Mouse (Mus musculus): ENCODE measurements at regions not wholly inside any gene's neighbourhood (a gene's known extent, or its start where the extent isn't known, plus 50 kb on each side); places are given as distances from the start of the nearest gene placed in this dataset.

DNA sequence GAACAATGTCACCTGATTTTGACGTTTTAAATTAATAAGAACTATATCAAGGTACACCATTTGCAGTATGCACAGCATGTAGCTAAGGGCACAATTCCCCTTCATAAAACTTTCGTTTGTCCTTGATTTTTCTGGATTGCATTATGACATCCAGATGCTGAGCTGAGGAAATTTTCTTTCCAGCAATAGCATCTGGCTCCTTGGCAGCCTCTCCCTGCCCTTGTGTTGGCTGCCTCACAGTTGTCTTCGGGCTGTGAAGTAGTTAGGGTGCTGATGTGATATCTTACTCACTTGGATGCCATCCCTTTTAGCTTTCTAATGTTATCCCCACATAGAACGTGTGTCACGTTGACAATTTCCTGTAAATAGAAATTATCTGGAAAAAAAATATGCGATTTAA lies 729.2 kb downstream of the Dach1 start:
- DNase-seq: no peak

DNA sequence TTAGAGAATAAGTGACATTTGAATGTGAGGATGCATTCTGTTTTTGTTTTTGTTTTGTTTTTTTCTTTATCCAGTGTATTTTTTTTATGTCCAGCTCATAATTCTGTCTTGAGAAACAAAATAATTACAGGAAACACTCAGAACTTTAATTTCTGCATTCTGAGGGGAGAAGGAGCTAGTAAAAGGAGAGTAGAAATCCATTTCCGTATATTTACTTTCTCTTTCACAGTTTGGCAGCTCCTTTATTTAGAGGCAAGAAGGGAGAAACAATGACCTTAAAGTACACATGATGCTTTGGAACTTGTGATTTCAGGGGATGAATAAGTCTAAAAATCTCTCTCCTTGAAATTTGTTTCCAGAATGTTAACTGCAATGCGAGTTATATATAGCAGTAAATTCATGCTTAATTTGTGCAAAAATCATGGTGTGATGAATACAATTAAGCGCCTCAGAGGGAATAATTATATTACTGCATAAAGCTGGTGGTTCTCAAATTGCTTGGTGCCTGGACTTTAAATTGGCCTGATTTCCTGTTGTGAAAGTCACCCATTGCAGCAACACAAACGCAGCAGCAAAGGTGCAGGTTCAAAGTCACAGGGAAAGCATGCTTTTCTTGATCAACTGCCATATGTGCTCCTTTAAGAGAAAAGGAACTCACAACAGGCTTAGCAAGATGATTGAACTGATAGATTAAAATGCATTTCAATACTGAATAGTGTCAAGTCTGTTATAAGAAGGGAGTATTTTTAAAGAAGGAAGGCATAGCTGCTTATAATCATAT lies 733.9 kb downstream of the Dach1 start:
- no peak for DNase-seq

DNA sequence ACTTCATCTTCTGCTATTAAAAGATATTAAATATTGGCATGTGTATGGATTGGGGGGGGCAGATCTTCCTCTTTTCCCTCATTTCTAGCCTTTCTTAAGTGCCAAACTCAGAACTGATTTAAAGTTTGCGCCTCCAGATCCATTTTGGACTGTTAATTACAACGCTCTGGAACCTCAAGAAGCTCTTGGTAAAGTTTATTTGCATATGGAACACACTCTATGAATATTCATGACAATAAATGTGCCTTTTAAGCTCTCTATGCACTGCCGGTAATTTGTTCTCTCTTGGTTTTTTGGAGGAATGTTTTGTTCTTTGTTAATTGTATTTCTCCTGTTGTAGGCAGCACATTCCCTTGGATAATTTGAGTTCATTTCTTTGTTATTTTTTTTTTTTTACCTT lies 738.3 kb downstream of the Dach1 start:
- no peak for DNase-seq

DNA sequence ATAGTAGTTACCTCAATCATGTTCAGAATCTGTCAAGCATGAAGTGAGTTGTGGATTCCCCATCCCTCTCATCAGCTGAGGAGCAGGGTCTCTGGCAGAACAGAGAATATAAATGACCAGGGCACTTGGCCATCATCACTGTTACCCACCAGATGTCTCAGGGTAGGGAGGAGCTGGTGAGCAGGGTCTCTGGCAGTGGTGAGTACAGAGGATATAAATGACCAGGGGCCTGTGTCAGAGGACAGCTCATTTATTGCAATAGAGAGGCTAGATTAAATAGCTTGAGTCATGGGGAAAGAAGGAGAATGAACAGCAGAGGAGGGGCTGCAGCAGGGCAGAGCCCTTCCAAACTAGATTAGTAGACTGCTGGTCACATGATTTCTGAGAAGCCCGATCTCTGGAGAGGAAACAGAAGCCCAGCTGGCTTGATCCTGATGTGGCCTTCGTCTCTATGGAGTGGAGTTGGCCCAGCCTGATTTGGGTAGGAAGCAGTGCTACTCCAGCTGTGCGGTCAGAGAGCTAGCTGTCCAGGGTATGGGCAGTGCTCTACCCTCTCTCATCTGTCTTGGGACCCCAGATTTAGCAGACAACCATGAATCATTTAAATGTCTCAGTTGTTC lies 766.3 kb downstream of the Dach1 start:
- DNase-seq: no peak

DNA sequence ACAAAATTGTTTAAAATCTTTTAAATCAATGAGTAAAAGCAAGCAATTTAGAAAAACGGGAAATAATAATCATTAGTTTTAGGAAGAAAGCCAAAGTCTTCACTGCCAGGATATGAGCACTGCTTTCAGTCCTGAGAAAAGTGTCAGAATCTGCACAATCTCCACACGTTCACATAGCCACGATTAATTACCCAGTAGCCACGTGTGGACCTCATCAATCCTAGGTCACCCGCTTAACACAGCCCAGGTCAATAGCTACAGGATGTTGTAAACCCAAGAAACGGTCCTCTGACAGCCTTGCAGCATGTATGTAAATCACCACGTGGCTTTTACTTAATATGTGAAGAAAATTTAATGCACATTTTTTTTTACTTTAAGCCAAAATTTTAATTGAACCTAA lies 773.2 kb downstream of the Dach1 start:
- no peak for DNase-seq

DNA sequence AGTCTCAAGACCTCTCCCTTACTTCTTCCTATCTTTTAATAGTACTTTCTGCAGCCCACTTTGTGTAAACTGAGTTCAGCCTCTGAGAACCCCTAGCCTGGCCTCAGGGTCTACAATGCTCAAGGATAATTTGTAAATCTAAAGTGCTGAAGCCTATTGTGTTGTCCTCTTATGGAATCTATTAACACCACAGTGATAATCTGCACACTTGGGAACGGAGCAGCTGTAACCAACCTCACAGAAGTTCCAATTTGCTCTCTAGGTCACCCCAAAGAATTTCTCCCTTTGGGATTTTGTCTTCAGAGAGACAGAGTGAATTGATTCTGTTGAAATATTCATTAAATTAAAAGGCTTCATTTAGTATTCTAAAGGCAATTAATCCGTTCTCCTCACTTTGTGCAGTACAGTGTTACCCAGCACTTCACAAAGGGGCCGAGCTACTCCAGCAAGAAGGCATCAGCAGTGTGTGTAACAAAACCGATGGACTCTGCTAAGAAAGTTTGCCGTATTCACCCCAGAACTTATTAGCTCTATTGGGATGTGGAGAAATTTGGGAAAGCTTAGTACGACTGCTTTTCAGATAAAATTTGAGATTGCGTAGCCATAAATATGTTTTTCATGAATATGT lies 773.7 kb downstream of the Dach1 start:
- no peak for DNase-seq

DNA sequence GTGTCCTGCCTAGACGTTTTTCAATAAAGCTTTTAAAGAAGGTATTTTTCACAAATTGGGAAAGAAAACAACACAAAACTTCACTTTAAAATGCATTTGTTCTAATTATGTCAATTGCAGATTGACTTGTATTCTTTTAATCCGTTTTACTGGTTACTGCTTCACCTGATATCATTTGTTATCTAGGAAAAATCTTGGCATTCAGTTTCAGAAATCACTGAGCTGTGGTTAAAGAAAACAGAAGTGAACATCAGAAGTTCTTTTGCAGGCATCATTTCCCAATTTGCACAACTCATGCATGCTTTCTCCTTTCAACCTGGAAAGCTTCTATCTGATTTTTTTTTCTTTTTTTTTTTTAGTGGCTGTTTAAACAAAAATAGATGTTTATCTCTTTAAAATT lies 780.6 kb downstream of the Dach1 start:
- DNase-seq: no peak

DNA sequence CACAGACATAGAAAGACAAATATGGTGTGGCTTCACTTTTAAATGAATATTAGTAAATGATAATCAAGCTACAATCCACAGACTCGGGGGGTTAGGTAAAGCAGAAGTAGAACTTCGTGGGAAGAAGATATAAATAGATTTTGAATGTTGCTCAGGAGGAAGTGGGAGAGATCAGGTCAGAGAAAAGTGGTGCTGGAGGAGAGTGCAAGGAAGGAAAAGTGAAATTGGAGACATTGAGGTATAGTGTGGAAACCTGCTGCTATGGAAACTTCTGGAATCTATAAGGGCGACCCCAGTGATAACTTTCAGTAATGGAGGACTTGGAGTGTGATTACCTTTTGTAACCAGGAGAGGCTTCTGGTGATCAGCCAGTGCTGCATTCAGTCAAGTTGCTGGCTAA lies 789.4 kb downstream of the Dach1 start:
- no peak for DNase-seq

DNA sequence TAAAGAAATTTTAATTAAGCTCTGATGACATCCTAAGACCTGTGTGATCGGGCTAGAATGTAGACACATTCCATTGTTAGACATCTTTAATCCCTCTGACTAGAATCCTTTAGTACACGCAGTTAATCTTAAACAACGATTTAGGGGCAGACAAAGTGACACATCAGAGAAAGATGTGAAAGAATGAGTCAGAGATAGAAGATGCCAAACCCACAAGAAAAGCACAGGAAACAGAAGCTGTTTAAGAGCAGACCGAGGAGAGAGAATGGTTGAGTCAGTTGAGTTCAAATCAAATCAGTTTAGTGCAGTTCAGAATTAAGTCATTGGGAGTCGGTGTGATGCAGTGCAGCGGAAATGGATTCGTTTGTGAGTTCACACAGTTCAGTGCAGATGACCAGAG lies 812.6 kb downstream of the Dach1 start:
- DNase-seq: no peak

DNA sequence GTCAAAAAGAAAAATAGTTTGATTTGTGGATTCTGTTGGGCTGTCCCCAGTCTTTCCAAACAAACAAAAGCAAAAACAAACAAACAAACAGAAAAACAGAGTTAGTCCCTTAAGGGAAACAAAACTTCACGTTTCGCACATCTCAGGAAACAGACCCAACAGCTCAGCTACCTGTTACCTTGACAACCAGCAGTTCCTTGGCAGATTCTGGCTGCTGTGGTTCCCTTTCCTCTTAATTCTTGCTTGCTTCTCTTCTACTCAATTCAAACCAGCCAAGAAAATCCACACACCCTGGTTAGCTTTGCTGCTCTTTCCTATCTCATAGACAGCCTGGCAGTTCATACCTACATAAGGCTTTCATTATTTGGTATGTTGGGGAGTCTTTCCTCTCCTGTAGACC lies 821.6 kb downstream of the Dach1 start:
- DNase-seq: no peak

DNA sequence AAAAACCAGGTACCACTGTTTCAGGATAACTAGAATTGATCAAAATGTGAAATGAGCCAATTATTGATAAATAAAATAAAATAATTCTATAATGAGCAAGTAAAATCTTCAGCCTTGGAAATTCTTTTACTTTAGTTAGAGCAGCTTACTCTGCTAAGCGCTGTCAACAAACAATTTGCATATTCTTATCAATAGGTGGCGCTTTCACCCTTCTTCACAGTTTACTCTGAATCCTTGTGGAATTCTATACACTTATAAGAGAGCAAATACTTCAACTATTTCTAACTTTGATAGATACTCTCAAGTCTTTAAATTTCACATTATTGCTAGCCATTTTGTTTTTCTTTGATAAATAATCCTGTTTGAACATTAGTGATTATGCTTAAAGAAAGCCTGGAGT lies 812.5 kb upstream of the Klhl1 start:
- no peak for DNase-seq

DNA sequence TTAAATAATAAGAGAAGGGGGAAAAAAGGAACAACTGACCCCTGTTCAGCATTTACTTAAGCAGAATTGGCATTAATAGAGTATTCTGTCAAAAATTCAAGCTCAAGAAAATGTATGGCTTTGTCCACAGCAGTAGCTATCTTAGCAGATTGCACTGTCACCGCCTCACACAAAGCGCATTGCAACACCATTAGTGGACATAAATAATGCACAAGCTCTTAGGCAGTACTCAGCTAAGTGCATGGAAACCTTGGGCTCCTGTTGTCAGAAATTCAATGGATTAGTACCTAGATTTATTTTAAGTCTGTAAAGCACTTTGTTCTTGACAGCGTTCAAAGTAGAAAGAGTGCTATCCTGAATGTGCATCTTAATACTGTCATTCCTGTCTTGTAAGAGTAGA lies 811.1 kb upstream of the Klhl1 start:
- DNase-seq: no peak

DNA sequence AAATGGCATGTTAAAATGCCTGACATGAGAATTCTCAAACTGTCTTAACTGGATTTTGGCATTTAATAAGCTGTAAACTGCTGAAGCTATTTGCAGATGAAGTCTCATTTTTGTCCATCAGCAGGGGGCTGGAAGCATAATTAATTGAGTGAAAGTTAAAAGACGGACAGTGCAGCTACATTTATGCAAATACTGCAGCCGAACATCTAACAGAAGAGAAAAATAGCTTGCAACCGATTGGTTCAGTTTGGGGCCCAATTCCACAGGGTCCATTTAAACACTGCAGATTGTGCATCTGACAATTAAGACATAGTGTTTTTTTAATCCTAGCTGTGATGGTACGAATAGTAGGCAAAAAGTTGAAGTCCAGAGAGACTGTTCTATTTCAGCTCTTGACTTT lies 774.2 kb upstream of the Klhl1 start:
- no peak for DNase-seq

DNA sequence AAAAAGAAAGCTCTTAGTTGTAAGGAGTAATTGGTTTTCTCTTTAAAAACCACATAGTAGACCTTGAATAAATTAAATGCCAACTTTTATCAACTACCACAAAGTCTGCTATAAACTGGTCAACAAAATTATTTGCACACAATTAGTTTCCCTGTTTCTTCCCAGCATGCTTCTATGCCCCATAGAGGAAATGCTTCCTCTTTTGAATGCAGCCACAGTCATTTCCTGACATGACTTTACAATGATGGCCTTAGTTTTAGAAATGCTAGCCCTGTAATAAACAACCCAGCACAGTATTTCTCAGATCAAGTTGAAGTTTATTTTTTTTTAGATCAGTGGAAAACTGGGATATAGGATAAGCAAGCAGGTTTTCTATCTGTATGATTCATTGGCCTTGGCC lies 768.5 kb upstream of the Klhl1 start:
- DNase-seq: no peak

DNA sequence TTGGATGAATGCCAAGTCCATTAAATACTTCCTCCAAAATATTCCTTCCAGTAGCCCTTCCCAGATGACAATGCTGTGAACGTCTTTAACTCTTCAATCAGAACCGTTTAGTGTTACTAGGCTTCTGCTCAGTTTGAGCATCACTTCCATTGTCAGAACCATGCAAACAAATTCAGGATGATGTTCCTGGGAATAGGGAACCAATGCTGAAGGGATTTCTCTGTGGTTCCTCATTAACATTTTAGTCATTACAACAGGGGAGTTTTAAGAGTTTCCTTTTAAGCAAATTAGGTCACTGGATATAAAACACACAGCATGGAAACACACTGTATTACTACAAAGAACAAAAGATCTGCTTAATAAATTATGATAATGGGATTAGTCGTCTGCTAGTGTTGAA lies 739.6 kb upstream of the Klhl1 start:
- no peak for DNase-seq

Data from liver (tissue).